Mouse (Mus musculus) heart, embryonic 16.5 days (tissue): ENCODE measurements around the gene Usp22. TPM values are rescaled to one million over a fixed set of nuclear protein-coding genes. Genes with fewer than 3 reads are reported as not detected.

Experiments
- ATAC-seq: fragments of 200-750 bp; cut with Nextera tagmentation; replicated peaks from 2 replicates; pipeline ENCODE4 v1.8.0; 2017; ENCODE audit warnings: moderate number of reproducible peaks; ENCODE audit not compliant: insufficient read depth, low FRiP score; ENCODE audit errors: extremely low read depth
- H3K27ac ChIP-seq: fragments of 300-500 bp; sonication (generic); 2 replicates; pipeline ENCODE4 v1.5.1; 2014; ENCODE audit warnings: mild to moderate bottlenecking, low read length, control low read depth, moderate library complexity
- H3K27me3 ChIP-seq: fragments of 300-500 bp; sonication (generic); 2 replicates; pipeline ENCODE4 v1.6.1; 2014; ENCODE audit warnings: low read length, mixed read lengths; ENCODE audit not compliant: control insufficient read depth, insufficient read depth
- H3K36me3 ChIP-seq: fragments of 300-500 bp; sonication (generic); 2 replicates; pipeline ENCODE4 v1.6.1; 2014; ENCODE audit not compliant: control insufficient read depth, insufficient read depth
- H3K4me1 ChIP-seq: fragments of 300-500 bp; sonication (generic); 2 replicates; pipeline ENCODE4 v1.6.1; 2014; ENCODE audit warnings: low read length, mixed read lengths; ENCODE audit not compliant: control insufficient read depth, insufficient read depth
- H3K4me2 ChIP-seq: fragments of 300-500 bp; sonication (generic); 2 replicates; pipeline ENCODE4 v1.6.1; 2014; ENCODE audit warnings: low read depth, mild to moderate bottlenecking, control low read depth, low read length
- H3K4me3 ChIP-seq: fragments of 300-500 bp; sonication (generic); 2 replicates; pipeline ENCODE4 v1.5.1; 2014; ENCODE audit warnings: mild to moderate bottlenecking, control low read depth, low read length
- H3K9ac ChIP-seq: fragments of 300-500 bp; sonication (generic); 2 replicates; pipeline ENCODE4 v1.6.1; 2014; ENCODE audit warnings: low read length, control low read depth
- H3K9me3 ChIP-seq: fragments of 300-500 bp; sonication (generic); replicated peaks from 2 replicates; pipeline ENCODE4 v1.6.1; 2016; ENCODE audit warnings: low read length; ENCODE audit not compliant: control insufficient read depth
- WGBS: fragments of 180-500 bp; shearing (Covaris S2); extraction: QIAGEN DNeasy Blood & Tissue Kit; methylation state at CpG from one replicate; pipeline ENCODE4 v1.1.7; 2014; 5-methylcytosine and 5-hydroxymethylcytosine counted together
- polyA plus RNA-seq: library from polyadenylated mRNA; unstranded; fragments of >200 nt; fragmentation: Nextera tagmentation; extraction: Ambion mirVana; gene quantifications from 2 replicates; pipeline ENCODE4 v1.2.1, GENCODE M21; 2015

Usp22 gene
- polyA plus RNA-seq, 1 experiment from 2014 or later, result 63.3 TPM

- Histone ChIP-seq H3K27ac (no peak overlapping the region), H3K4me1 (peaks cover 6% of the 10 kb centered on the region; the same call in 1 of the 2 replicates), H3K4me2 (peak overlapping the region; percentile 24), H3K9ac (no peak overlapping the region), H3K9me3 (no peaks in the 10 kb centered on the region), H3K27me3 (no peaks in the 10 kb centered on the region), H3K4me3 (no peak overlapping the region), H3K36me3 (no peaks in the 10 kb centered on the region)
- peak; percentile 75 for ATAC-seq
- 19% methylated on average over 20 of the region's 20 CpGs for WGBS
Observed at GRCm38 (mm10) chr11:61104241-61104901, 70.5 kb downstream of the Usp22 start.

DNA sequence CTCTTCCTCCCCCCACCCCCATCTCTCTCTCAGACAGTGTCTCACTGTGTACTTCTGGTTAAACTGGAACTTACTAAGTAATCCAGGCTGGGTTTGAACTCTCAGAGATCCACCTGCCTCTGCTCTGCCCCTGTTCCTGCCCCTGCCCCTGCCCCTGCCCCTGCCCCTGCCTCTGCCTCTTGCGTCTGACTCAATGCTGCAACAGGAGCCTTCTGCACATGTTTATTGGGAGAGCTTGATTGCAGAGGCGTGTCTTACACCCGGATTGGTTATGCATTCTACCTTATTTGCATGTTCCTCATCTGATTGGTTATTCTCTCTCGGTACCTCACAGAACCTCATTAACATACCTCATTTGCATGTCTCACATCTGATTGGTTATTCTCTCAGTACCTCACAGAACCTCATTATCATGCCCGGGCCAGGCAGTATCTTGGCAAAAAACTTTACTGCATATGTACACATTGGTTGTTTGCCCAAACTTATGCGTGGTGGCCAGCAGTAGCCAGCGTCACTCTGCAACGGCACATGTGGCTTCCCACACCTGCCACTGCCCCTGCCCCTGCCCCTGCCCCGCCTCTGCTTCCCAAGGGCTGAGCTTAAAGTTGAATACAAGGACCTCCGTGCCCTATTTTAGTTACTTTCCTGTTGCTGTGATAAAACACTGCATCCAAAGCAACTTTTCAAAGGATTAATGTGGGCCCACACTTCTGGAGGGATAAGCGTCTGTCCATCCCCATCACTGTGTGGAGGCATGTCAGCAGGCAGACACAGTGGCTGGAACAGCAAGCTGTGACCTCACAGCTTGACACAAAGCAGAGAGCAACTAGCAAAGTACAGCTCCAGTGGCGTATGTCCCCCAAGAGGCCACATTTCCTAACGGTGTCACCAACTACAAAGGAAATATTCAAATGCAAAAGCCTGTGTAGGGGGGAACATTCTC, 72.2 kb downstream of the Usp22 start:
- Histone ChIP-seq H3K36me3 (no peaks in the 10 kb centered on the region), H3K27ac (no peak overlapping the region), H3K4me3 (no peak overlapping the region), H3K9ac (no peak overlapping the region), H3K27me3 (no peaks in the 10 kb centered on the region), H3K9me3 (no peaks in the 10 kb centered on the region), H3K4me2 (no peak overlapping the region), H3K4me1 (peaks cover 2% of the 10 kb centered on the region; the same call in 1 of the 2 replicates)
- whole genome bisulfite sequencing, result 71% methylated on average over 12 of the region's 13 CpGs
- no peak for ATAC-seq

Other genes starting within 250 kb of the Usp22 start
- 67.7 and 69.2 TPM in 2 replicates for gene Map2k3, start 243.0 kb downstream of the Usp22 start, polyA plus RNA-seq
- 5.7 and 5.9 TPM in 2 replicates for gene Kcnj12, start 152.5 kb downstream of the Usp22 start, polyA plus RNA-seq
- gene Tnfrsf13b, start 48.3 kb downstream of the Usp22 start, polyA plus RNA-seq, result 2.7 and 5.7 TPM in 2 replicates
- gene Aldh3a1, start 32.5 kb upstream of the Usp22 start, polyA plus RNA-seq, result 0.39 TPM in 2 replicates
- 33.2 and 34.3 TPM in 2 replicates for gene Aldh3a2, start 92.4 kb upstream of the Usp22 start, polyA plus RNA-seq
- 0.07 and 0.24 TPM in 2 replicates for gene Slc47a2, start 167.8 kb upstream of the Usp22 start, polyA plus RNA-seq
- gene Slc47a1, start 203.3 kb upstream of the Usp22 start, polyA plus RNA-seq, result 25.0 and 26.8 TPM in 2 replicates